Mouse (Mus musculus) heart, embryonic 14.5 days (tissue): ENCODE measurements around the gene Olfml1. TPM values are rescaled to one million over a fixed set of nuclear protein-coding genes. Genes with fewer than 3 reads are reported as not detected.

Experiments used
- ATAC-seq: fragments of 200-750 bp; cut with Nextera tagmentation; 2 replicates; pipeline ENCODE4 v1.8.0; 2017; ENCODE audit warnings: low read depth, moderate TSS enrichment; ENCODE audit not compliant: insufficient number of reproducible peaks, insufficient read depth, low FRiP score
- H3K27ac ChIP-seq, 2 experiments: fragments of 200-500 bp in 1 of 2; fragments of 300-500 bp in 1 of 2; sonication (generic) in 1 of 2; replicated peaks in 1 of 2; 2 replicates each; pipeline ENCODE4 v1.5.1; 2012 to 2014; ENCODE audit warnings: low read depth in 2 of 2, low read length in 2 of 2, control low read depth in 1 of 2, mild to moderate bottlenecking in 1 of 2, mixed read lengths in 1 of 2; ENCODE audit not compliant: control insufficient read depth in 1 of 2, insufficient read depth in 1 of 2
- H3K27me3 ChIP-seq: fragments of 300-500 bp; sonication (generic); 2 replicates; pipeline ENCODE4 v1.6.1; 2014; ENCODE audit warnings: mild to moderate bottlenecking, low read length, control low read depth; ENCODE audit not compliant: control insufficient read depth, insufficient read depth
- H3K36me3 ChIP-seq: fragments of 300-500 bp; sonication (generic); 2 replicates; pipeline ENCODE4 v1.6.1; 2014; ENCODE audit warnings: mild to moderate bottlenecking, control low read depth, low read length, mixed read lengths; ENCODE audit not compliant: control insufficient read depth, insufficient read depth
- H3K4me1 ChIP-seq, 2 experiments: fragments of 200-500 bp in 1 of 2; fragments of 300-500 bp in 1 of 2; sonication (generic) in 1 of 2; 2 replicates each; pipeline ENCODE4 v1.6.1; 2012 to 2014; ENCODE audit warnings: low read length in 2 of 2, control low read depth in 1 of 2, mixed read lengths in 1 of 2; ENCODE audit not compliant: control insufficient read depth in 2 of 2, insufficient read depth in 2 of 2
- H3K4me2 ChIP-seq: fragments of 300-500 bp; sonication (generic); 2 replicates; pipeline ENCODE4 v1.6.1; 2014; ENCODE audit warnings: mild to moderate bottlenecking, low read length
- H3K4me3 ChIP-seq, 2 experiments: fragments of 200-500 bp in 1 of 2; fragments of 300-500 bp in 1 of 2; sonication (generic) in 1 of 2; 2 replicates each; pipeline ENCODE4 v1.5.1; 2012 to 2014; ENCODE audit warnings: low read length in 2 of 2, mild to moderate bottlenecking in 2 of 2, control low read depth in 1 of 2, low read depth in 1 of 2, moderate library complexity in 1 of 2; ENCODE audit not compliant: control insufficient read depth in 1 of 2, insufficient read depth in 1 of 2
- H3K9ac ChIP-seq: fragments of 300-500 bp; sonication (generic); 2 replicates; pipeline ENCODE4 v1.6.1; 2014; ENCODE audit warnings: mild to moderate bottlenecking, low read length
- H3K9me3 ChIP-seq: fragments of 300-500 bp; sonication (generic); 2 replicates; pipeline ENCODE4 v1.6.1; 2016; ENCODE audit warnings: low read length, control low read depth; ENCODE audit not compliant: control insufficient read depth
- WGBS: fragments of 180-500 bp; shearing (Covaris S2); extraction: QIAGEN DNeasy Blood & Tissue Kit; methylation state at CpG from one replicate; pipeline ENCODE4 v1.1.7; 2014; 5-methylcytosine and 5-hydroxymethylcytosine counted together
- polyA plus RNA-seq: library from polyadenylated mRNA; unstranded; fragments of >200 nt; fragmentation: Nextera tagmentation; extraction: Ambion mirVana; gene quantifications from 2 replicates; pipeline ENCODE4 v1.2.1, GENCODE M21; 2014

Gene Olfml1
- polyA plus RNA-seq, 1 experiment from 2014 or later = 8.0 TPM

- Histone ChIP-seq H3K4me2 (no peak overlapping the region), H3K9me3 (no peaks in the 10 kb centered on the region), H3K4me3 (no peak overlapping the region), H3K9ac (no peak overlapping the region), H3K4me1 (no peaks in the 10 kb centered on the region), H3K27me3 (no peaks in the 10 kb centered on the region), H3K36me3 (no peaks in the 10 kb centered on the region), H3K27ac (no peak overlapping the region)
- ATAC-seq = no peak
- WGBS = 44% methylated on average over 3 of the region's 3 CpGs
Measured at GRCm38 (mm10) chr7:107624432-107624831, 57.2 kb downstream of the Olfml1 start.

- WGBS = 74% methylated on average over 2 of the region's 2 CpGs
Measured at GRCm38 (mm10) chr7:107625061-107625460, 57.8 kb downstream of the Olfml1 start, which contains the start of gene 5330417H12Rik. 5330417H12Rik (minus strand) TSS chr7:107625161.

DNA sequence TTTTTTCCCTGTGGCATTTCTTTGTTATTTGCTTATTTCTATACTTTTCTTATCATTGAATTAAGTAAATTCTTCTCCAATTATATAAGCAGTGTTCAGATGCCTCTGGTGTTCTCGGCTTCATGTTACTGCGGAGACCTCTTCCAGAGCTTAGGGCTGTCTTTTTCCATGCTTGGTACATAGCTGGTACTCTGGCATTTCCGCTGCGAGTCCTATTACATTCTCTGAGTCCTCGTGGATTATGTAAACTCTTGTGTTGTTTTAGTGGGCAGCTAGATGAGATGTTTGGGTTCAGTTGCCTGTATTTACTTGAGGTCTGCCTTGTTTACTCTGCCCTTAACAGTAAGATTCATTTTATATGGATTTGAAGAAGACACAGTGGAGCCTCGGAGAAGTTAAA, 58.5 kb downstream of the Olfml1 start:
- 85% methylated on average over 6 of the region's 6 CpGs for WGBS

More at GRCm38 (mm10) chr7:107625061-107625460, 57.8 kb downstream of the Olfml1 start, which contains the start of gene 5330417H12Rik:
- Histone ChIP-seq H3K27ac (no peak within 1 kb of the TSS), H3K4me3 (no peak within 1 kb of the TSS), H3K27me3 (no peaks in the 10 kb centered on the region), H3K9me3 (no peaks in the 10 kb centered on the region), H3K4me2 (no peak within 1 kb of the TSS), H3K4me1 (no peaks in the 10 kb centered on the region), H3K9ac (no peak within 1 kb of the TSS), H3K36me3 (no peaks in the 10 kb centered on the region)
- ATAC-seq = no peak

GRCm38 (mm10) chr7:107628383-107628782, 61.1 kb downstream of the Olfml1 start:
- Histone ChIP-seq H3K36me3 (no peaks in the 10 kb centered on the region), H3K27me3 (no peaks in the 10 kb centered on the region), H3K4me1 (no peaks in the 10 kb centered on the region), H3K4me3 (no peak overlapping the region), H3K27ac (no peak overlapping the region), H3K4me2 (no peak overlapping the region), H3K9me3 (no peaks in the 10 kb centered on the region), H3K9ac (no peak overlapping the region)
- no peak for ATAC-seq

More for the DNA sequence above, 58.5 kb downstream of the Olfml1 start:
- Histone ChIP-seq H3K4me2 (no peak overlapping the region), H3K9ac (no peak overlapping the region), H3K9me3 (no peaks in the 10 kb centered on the region), H3K4me3 (no peak overlapping the region), H3K27me3 (no peaks in the 10 kb centered on the region), H3K27ac (no peak overlapping the region), H3K36me3 (no peaks in the 10 kb centered on the region), H3K4me1 (no peaks in the 10 kb centered on the region)
- no peak for ATAC-seq

DNA sequence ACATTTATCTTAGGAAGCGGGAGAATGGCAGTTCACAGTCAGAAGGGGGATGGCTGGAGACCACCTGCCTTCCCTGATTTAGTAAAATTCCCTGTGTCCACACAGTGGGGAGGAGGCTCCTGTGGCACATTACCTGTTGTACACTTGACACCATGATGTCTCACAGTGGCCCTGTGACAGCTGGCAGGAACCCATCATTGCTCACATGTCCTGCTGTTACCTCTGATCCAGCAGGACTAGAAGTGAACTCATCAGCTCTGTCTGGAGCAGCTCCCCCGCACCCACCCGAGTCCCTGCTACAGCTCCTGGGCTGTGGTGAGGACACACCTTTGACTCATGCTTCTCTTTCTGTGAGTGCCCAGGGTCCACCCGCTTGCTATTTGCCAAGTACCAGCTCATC, 66.0 kb downstream of the Olfml1 start:
- H3K4me2 ChIP-seq = no peak overlapping the region
- H3K9me3 ChIP-seq = no peaks in the 10 kb centered on the region
- ATAC-seq = no peak
- no peaks in the 10 kb centered on the region for H3K27me3 ChIP-seq
- no peak overlapping the region for H3K27ac ChIP-seq
- no peaks in the 10 kb centered on the region for H3K4me1 ChIP-seq
- no peak overlapping the region for H3K4me3 ChIP-seq
- no peak overlapping the region for H3K9ac ChIP-seq
- WGBS = 84% methylated on average over 4 of the region's 4 CpGs
- H3K36me3 ChIP-seq = no peaks in the 10 kb centered on the region

DNA sequence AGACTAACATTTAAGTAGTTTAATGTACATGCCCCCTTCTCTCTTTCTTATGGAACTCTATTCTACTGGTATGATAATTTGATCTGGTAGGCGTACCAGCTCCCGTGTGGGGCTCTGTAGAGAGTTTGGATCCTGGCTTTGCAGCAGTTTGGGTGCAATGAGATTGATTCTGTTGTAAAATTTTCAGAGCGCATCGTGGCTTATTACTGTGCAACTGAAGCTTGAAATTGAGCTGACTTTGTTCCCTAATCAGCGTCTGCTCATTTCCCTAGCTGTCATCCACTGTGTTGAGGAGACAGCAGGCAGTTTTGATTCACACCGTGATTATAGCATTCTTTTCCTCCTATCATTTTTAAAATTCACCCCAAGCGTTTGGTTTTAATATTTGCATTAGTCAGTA, 70.2 kb downstream of the Olfml1 start:
- Histone ChIP-seq H3K4me2 (no peak overlapping the region), H3K36me3 (no peaks in the 10 kb centered on the region), H3K27ac (no peak overlapping the region), H3K9ac (no peak overlapping the region), H3K9me3 (no peaks in the 10 kb centered on the region), H3K4me3 (no peak overlapping the region), H3K27me3 (no peaks in the 10 kb centered on the region), H3K4me1 (no peaks in the 10 kb centered on the region)
- WGBS = 76% methylated on average over 7 of the region's 7 CpGs
- no peak for ATAC-seq

GRCm38 (mm10) chr7:107638026-107638425, 70.8 kb downstream of the Olfml1 start:
- Histone ChIP-seq H3K9ac (no peak overlapping the region), H3K4me1 (no peaks in the 10 kb centered on the region), H3K9me3 (no peaks in the 10 kb centered on the region), H3K4me2 (no peak overlapping the region), H3K27ac (no peak overlapping the region), H3K4me3 (no peak overlapping the region), H3K27me3 (no peaks in the 10 kb centered on the region), H3K36me3 (no peaks in the 10 kb centered on the region)
- ATAC-seq = no peak
- WGBS = 83% methylated on average over 5 of the region's 5 CpGs
